Mouse (Mus musculus) gastrocnemius, postnatal 36 days (tissue): ENCODE data around the gene Trpv5. TPM values are rescaled to one million over a fixed set of nuclear protein-coding genes. Genes with fewer than 3 reads are reported as not detected.

Experiments used
- DNase-seq, 2 experiments: peaks; one replicate each; pipeline ENCODE4 v3.0.0; 2022
- intact Hi-C: fragments of 180-260 bp; cut with DNase I; formaldehyde crosslinking; loops from one replicate; pipeline ENCODE4 v1.15.1; 2025
- long read RNA-seq, 2 experiments: library from polyadenylated mRNA; stranded (forward); transcript quantifications; one replicate each; pipeline ENCODE4 v2.0.0; 2021
- total RNA-seq, 2 experiments: library from RNA; stranded (reverse); gene quantifications; 2 replicates each; pipeline ENCODE4 v1.2.3; 2021

Trpv5 gene
- not detected for total RNA-seq
- long read RNA-seq, experiment 1: 0 reads
- long read RNA-seq, experiment 2: 0 reads

DNA sequence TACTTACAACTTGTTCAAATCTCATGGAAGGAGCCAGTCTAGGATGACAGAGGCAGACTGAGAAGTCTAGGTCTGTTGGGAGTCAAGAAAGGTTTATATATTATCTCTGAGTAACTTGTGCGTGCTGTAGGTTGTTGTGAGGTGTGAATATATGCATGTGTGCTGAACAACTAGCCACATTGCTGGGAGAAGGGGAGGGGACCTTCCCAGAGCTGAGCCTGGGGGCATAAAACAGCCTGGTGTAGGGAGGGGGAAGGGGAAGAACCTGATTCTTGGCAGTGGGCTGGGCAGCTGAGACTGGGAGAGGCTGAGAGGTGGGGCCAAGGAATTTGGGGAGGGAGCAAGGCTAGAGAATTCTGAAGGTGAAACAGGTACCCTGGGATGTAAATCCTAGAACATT is at the start of gene Trpv5:
Gene Trpv5 (minus strand): TSS at position 101 of the 400 bp plus-strand sequence.
- no peak for DNase-seq
- intact Hi-C loops: no loop called here

DNA sequence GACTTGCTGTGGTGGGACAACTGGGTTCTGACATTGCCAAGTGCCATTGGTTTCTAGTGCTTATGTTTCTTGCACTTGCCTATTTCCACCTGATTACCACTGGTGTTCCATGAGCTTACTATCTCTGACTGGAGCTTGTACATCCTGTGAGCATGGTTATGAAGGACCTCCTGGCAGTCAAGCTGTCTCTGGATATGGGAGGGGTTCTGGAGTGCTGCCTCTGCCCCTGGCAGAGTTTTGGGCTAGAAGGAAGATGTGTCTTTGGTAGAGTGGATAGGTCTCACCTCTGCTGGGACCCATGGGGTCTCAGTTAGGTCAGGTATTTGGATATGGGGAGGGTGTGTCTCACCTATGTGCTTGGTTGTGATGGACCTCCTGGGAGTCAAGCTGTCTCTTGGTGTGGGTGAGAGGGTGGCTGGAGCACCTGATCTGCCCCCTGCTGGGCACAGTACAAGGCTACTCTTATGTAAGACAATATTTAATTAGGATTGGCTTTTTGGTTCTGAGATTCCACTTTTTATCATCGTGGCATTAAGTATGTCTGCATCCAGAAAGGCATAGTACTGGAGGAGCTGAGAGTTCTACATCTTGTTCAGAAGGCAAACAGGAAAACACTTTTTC is 47.5 kb upstream of the Trpv5 start:
- intact Hi-C loops: no loop called here
- no peak for DNase-seq

DNA sequence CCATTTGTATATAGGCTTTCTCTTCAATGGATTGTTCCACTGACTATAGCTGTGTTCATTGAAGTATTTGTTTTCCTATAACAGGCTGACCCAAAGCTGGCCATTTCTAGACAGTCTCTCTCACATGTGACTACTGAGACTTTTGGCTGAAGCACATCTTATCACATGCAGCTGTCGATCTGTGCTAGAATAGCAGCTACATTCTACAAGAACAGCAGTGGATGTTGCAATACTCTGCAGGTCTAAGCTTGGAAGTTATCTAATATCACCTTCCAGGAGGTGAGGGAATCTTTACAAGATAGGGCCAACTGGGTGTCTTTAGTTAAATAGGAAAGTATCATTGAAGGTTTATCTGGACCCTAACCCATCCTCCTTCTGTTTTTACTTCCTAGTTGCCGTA is 40.9 kb upstream of the Trpv5 start:
- DNase-seq: no peak

DNA sequence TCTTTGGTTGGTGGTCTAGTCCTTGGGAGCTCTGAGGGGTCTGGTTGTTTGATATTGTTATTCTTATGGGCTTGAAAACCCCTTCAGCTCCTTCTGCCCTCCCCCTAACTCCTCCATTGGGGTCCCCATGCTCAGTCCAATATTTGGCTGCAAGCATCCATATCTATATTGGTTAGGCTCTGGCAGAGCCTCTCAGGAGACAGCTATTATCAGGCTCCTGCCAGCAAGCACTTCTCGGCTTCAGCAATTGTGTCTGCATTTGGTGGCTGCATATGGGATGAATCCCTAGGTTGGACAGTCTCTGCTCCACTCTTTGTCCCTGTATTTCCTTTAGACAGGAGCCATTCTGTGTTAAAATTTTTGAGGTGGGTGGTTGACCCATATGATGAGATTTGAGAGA is 29.7 kb upstream of the Trpv5 start:
- intact Hi-C loops: no loop called here
- no peak for DNase-seq

More for the DNA sequence above, 40.9 kb upstream of the Trpv5 start:
- intact Hi-C loops: no loop called here

DNA sequence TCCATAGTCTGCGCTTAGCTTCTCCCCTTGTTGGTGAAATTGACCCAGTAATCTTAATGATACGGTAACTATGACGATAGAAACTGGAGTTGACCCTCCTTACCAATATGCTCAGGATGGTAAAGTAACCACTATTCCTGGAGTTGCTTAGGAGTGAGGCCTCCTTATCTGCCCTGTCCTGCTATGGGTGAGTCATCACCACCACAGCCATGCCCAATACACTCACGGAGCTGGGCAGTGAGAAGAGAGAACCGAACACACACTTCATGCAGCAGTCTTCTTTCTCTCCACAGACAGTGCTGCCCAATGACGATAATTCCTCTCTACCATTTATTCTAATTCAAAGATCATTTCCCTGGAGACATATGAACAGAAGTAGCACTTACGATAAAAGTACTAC is 25.7 kb upstream of the Trpv5 start:
- no peak for DNase-seq
- intact Hi-C loops: no loop called here

DNA sequence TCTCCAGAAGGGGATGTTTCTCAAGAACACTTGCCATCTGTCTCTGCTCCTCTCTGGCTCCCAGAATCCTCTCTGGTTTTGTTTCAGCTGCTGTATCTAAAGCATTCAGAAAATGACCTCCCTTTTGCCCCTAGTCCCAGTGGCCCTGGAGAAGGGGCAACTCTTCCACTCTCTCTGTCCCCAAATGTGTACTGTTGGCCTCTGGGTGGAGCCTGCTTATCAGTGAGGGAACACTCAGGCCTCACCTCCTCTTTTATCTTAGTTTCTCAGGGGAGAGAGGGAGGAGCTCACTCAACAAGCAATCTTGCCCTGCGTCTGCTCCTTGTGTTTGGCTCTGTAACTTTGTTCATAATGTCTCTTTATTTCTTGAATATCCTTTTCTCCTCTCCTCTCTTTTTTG is 23.6 kb upstream of the Trpv5 start, which contains the start of gene Kel:
Gene Kel (minus strand): TSS at position 217 of the 400 bp plus-strand sequence.
- no peak for DNase-seq
- intact Hi-C loops: no loop called here

DNA sequence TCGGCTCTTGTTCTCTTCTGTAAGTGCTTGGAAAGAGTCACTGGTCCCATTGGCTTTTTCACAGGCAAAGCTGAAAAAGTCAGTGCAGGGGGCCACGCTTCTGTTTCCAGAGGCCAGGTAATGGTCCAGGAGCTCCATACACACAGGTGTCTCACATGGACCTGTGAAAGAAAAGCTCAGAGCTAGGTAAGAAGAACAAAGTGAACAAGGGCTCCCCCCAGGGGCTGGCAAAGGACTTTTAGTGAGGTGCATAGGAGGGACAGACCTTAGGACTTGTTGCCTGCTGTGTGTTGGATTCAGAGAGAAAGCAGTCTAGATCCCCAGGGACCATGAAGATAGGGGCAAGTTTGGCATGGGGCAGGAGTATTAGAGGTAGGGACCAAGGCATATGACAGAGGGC is 22.4 kb upstream of the Trpv5 start:
- intact Hi-C loops: no loop called here
- DNase-seq: no peak

DNA sequence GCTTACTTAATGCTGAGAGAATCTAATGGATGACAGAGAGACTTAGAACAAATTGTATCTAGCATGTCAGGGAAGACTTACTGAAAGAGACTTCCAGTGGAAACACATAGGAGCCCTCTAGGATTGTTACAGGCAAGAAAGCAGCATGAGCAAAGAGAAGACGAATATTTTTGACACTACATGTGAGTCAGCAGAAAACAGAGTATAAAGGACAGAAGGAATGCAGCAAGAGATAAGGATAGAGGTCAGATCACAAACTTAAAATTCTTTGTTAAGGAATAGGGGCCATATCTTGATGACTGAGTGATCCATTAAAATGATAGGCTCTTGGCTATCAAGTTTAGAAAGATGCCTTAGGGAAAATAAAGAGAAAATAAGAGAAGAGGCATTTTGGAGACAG is 20.7 kb upstream of the Trpv5 start:
- DNase-seq: no peak
- intact Hi-C loops: no loop called here

DNA sequence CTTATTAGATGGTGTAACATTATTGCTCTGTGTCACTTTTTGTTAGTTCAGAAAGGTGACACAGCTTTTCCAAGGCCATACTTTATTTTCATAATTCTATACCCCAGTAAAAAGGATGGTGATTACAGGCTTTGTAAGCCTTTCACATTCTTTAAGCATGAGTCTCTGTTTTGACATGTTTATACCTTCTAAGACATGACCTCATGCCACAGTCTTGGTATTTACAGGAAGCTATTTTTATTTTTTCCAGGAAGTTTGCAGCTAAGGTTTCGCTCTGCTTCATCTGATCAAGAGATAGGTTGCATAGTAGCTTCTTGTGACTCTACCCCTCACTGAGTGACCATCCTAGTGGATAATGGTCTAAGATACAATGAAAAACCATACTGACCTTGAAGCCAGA is 13.8 kb upstream of the Trpv5 start:
- intact Hi-C loops: no loop called here

DNA sequence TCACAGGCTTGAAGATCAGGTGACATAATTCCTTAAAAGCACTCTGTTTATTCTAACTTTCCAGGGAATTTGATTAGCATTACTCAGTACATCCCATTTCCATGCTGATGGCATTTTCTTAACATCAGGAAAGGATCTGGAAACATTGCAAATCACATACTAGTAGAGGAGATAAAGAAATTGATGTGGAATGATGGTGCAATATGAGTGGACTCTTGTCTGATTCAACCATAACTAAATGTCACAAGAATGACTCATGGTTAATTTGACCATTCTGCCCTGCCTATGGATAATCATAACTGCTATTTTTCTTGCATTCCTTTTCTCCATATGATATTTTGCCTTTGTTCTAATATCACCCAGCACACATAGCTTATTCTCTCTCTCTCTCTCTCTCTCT is 11.6 kb upstream of the Trpv5 start:
- intact Hi-C loops: no loop called here
- DNase-seq: no peak

More for the DNA sequence above, 13.8 kb upstream of the Trpv5 start:
- no peak for DNase-seq

DNA sequence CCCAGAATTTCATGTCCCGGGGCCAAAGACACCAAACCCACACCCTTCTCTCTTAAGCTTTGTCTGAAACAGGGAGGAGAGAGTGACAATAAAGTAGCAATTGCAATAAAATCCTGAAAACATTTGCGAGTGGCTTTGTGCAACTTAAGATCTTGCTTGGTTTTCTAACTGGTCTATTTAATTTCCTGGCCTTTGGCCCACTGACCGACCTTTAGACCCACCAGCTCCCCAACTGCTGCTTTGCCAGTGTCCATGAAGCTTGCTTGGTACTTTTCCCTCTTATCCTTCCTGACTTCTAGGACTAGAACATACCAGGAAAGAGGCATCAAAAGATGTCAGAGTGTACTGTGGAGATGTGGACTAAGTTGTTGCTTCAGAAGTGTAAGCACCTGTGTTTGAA is 5.0 kb upstream of the Trpv5 start:
- no peak for DNase-seq
- intact Hi-C loops: no loop called here

DNA sequence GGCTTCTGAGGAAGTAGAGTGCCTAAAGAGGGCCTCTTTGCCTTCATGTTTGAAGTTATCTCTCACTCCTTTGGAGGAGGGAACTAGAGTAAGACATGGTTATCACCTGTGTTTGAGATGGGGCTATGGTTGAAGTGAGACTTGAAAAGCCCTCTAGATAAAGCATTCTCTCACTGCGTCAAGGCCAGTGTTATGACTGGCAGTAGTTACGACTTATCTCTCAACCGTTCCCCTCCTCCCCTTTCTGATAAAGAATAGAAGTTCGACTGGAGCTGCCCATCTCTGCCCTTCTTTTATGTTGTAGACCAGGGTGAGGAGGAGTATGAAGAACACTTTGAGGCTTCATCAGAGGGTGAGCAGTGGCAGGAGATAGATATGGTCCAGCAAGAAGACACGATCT is 4.3 kb upstream of the Trpv5 start:
- intact Hi-C loops: no loop called here
- no peak for DNase-seq

DNA sequence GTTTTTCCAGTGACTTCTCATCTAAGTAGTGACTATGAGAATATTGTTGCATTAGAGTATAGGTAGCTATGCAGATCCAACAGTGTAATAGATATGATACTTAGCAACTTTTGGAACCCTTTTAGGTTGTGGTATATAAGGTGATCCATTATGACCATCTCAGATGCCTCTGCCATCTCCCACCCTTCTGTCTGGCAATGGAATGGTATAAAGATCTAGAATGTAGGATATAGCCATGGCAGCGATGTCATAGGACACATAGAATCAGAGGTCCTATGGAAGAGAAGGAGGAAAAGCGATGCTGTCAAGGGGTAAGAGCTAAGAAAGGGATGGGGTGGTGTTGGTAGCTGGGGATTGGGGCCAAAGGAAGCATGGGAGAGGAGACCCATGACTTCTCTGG is 3.6 kb upstream of the Trpv5 start, which contains the start of gene Llcfc1:
Gene Llcfc1 (plus strand): TSS at position 301 of the 400 bp plus-strand sequence.
- intact Hi-C loops: no loop called here

DNA sequence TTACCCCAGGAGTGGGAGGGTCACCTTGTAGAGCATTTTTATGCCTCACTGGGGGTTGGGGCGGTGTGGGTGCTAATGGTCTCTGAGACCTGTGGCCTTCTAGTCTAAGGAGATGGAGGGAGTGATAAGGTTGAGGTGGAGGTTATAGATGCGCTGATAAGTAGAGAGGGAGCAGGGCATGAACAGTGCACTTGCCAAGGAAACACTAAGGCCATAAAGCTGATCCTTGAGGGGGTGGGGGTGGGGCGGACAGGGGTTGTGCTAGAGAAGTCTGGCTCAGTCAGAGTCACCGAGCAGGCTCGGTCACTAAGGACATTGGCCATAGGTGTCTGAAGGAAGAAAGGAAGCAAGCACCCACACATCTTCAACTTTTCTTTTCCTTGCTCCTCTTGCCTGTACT is 1.1 kb upstream of the Trpv5 start:
- intact Hi-C loops: no loop called here
- DNase-seq: no peak

More for the DNA sequence above, 3.6 kb upstream of the Trpv5 start, which contains the start of gene Llcfc1:
- DNase-seq: no peak

DNA sequence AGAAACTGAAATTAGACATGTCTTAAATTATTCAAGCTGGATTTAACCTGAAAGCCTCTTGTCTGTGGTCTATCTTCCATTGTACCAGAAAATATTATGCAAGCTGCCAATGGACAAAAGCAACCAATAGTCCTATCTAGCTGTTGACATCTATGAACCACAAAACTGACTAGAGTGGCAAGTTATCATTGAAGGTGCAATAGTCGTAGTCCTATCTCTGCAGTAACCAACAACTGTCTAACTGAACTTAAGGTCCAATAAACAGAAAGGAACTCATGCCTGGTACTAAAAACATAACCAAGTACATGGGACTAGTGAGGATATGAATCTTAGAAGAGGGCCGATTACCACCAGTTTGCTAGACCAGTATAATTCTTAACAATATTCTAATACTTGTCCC is 4.0 kb downstream of the Trpv5 start:
- DNase-seq: no peak
- intact Hi-C loops: no loop called here

DNA sequence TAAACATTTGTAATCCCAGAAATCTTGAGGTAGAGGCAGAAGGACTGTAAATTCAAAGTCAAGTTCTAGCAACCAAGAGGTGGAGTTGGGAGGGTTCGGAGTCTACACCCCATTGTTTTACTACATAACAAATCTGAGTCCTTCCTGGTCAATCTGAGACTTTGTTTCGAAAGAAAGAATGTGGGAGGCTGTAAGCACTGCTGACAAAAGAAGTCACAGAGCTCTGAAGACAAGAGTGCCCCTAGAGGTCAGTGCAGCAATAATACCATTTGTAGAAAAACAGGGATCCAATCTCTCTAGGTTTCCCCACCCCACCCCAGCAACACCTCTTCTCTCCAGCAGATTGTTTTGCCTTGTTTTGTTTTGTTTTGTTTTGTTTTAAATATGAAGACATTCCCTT is 18.2 kb downstream of the Trpv5 start:
- no peak for DNase-seq
- intact Hi-C loops: no loop called here

DNA sequence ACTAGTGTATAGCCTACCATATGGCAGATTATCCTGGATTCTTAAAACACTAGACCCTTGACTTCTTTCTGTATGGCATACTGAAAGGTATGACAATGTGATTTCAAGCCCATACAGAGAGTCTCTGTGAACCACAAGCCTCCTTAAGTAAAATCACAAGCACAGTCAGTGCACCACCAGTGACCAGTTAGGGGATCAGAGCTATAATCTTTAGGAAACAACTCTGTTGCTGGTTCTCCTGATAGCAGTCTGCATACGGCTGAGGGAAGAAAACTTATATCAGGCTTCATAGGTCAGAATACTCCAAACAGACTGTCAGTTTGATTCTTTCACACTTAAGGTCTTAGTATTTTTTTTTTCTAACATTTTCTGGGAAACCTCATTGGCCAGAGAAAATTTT is 22.1 kb downstream of the Trpv5 start:
- intact Hi-C loops: no loop called here
- no peak for DNase-seq

DNA sequence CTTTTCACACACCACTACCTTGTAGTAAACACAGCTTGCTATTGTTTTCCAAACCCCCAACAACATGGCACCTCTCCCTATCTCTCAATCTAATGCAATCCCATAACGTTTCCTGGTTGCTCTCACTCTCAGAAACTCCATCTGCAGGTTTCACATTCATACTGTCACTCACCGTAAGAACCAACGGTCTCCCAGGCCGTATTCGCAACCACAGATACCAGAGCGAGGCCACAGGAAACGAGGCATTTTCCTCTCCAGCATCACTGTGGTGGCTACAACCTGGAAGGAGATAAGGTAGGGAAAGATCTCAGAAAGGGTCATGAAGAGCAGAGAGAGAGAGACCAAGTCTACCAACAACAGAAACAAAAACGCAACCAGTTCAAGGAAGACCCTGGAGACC is 25.9 kb downstream of the Trpv5 start:
- intact Hi-C loops: no loop called here
- DNase-seq: no peak

DNA sequence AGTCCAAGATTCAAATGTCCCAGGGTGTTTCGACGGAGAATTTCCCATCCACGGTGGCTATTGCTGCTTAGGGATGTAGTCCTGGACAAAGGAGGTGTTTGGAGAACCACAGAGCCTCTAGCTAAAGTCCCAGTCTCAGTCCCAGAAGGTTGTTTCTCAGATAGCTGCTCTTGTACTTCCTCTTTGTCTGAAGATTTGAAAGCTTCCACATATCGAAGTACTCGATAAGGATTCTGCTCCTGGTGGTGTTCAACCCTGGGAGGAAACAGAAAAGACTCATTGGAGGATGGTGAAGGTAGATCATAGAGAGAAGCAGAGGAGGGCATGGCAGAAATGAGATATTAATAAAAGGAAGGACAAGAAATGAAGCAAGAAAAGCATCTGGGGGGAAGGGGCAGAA is 27.4 kb downstream of the Trpv5 start:
- no peak for DNase-seq
- intact Hi-C loops: no loop called here

DNA sequence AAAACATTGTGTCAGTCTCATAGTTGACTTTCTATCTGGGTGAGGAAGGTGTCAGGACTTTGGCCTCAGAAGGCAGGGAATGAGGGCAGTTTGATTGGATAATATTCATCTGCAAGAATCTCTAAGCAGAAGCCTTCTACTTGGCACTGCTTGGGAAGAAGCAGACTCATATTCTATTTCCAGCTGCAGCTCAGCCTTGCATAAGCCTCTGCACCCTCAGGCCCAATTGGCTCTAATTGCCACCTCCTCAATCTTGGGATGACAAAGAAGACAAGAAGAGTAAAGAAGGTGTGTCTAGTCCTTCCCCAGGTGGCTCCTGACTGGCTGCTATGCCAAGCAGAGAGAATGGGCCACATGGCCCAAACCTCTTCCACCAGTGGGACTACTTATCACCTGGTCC is 33.9 kb downstream of the Trpv5 start:
- no peak for DNase-seq
- intact Hi-C loops: no loop called here

DNA sequence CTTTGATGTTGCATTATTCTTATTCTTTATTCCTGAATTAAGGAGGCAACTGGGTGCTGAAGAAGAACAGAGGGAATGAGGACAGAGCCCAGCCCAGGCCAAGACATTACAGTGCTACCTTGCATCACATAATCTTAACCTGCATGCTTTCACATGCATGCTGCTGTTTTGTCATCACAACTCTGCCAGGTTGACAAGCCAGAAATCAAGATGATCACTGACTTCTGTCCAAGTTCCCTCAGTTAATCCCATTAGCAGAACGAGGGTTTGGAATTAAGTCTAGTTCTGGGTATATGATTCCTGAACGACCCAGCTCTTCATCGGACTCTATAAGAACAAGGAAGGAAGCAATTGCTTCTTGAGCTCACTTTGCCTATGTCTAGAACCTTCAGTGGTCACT is 34.3 kb downstream of the Trpv5 start:
- intact Hi-C loops: no loop called here

DNA sequence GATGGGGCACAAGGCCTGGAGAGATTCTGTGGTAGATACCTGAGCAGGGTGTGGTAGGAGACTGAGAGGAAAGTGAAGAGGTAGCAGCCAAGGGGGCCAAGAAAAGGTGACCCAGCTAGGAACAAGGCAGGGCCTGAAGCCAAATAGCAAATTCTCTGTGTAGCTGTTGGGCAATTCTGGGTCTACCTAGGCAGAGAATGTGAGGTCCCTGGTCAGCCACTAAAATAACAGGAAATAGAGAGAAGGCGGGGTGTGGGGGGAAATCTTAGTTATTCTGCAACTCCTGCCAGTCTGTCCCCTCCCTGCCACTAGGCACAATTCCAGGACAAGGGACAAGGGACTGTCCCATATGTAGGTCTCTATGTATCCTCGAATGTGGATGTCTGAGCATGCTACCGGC is 37.3 kb downstream of the Trpv5 start:
- intact Hi-C loops: no loop called here
- no peak for DNase-seq

More for the DNA sequence above, 34.3 kb downstream of the Trpv5 start:
- DNase-seq: no peak

DNA sequence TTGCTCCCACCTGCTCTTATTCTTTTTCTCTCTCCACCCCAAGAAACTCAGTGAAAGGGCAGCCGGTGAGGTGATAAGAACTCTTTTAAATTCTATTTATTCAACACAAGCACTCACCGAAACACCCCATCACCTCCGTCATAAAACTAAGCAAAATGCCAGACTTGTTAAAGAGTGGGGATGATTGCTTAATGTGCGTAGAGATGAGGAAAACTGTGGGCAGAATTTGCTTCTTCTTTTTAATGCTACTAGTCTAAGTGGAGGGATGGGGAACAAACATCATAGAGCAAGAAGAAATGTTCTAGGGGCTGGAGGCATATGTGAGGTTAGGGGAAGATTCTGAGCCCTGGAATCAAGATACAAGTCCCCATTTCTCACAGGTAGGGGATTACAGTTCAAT is 37.8 kb downstream of the Trpv5 start:
- intact Hi-C loops: no loop called here

More for the DNA sequence above, 37.8 kb downstream of the Trpv5 start:
- DNase-seq: no peak
